Mouse (Mus musculus): ENCODE measurements at regions not wholly inside any gene's neighbourhood (a gene's known extent, or its start where the extent isn't known, plus 50 kb on each side); places are given as distances from the start of the nearest gene placed in this dataset.

- H3K79me2 ChIP-seq (ENCODE audit: inconsistent target): no peaks in the 10 kb centered on the region
- no peaks in the 10 kb centered on the region for H3K36me3 ChIP-seq (ENCODE audit: inconsistent target)
- no peak overlapping the region for H3K27ac ChIP-seq
- WGBS (ENCODE audit: missing documents): 84% methylated on average over 5 of the region's 5 CpGs
- no peak overlapping the region for H3K4me3 ChIP-seq (ENCODE audit: inconsistent target)
Observed at GRCm38 (mm10) chr4:124542696-124543095, 67.9 kb downstream of the 3100002H09Rik start.

DNA sequence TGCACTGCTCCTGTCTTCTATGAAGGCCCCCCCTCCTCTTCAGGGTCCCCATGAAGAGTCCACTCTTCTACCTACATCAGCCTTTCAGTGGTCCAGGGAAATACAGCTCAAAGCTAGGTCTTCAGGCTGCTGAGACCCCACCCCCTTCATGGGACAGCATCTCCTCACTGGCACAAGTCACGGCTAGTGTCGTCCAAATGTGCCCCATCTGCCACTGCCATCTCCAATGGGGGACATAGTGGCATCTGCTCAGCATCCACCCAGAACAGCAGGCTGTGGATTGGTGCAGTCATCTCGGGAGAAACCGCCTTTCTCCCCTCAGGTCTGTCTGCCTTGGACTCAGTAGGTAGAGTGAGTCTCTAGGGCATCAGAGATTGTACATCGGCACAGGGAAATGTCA lies 72.1 kb downstream of the 3100002H09Rik start:
- Histone ChIP-seq H3K36me3 (ENCODE audit: inconsistent target) (no peaks in the 10 kb centered on the region), H3K4me3 (ENCODE audit: inconsistent target) (no peak overlapping the region), H3K27ac (no peak overlapping the region), H3K79me2 (ENCODE audit: inconsistent target) (no peaks in the 10 kb centered on the region)
- WGBS (ENCODE audit: missing documents): 83% methylated on average over 5 of the region's 5 CpGs

- WGBS (ENCODE audit: missing documents): 83% methylated on average over 5 of the region's 5 CpGs
- Histone ChIP-seq H3K27ac (no peak overlapping the region), H3K36me3 (ENCODE audit: inconsistent target) (no peaks in the 10 kb centered on the region), H3K79me2 (ENCODE audit: inconsistent target) (no peaks in the 10 kb centered on the region), H3K4me3 (ENCODE audit: inconsistent target) (no peak overlapping the region)
Observed at GRCm38 (mm10) chr4:124537681-124538080, 72.9 kb downstream of the 3100002H09Rik start.

- Histone ChIP-seq H3K4me3 (ENCODE audit: inconsistent target) (no peak overlapping the region), H3K27ac (no peak overlapping the region), H3K36me3 (ENCODE audit: inconsistent target) (no peaks in the 10 kb centered on the region), H3K79me2 (ENCODE audit: inconsistent target) (no peaks in the 10 kb centered on the region)
- WGBS (ENCODE audit: missing documents): 75% methylated on average over 6 of the region's 6 CpGs
Observed at GRCm38 (mm10) chr4:124533614-124534013, 77.0 kb downstream of the 3100002H09Rik start.

DNA sequence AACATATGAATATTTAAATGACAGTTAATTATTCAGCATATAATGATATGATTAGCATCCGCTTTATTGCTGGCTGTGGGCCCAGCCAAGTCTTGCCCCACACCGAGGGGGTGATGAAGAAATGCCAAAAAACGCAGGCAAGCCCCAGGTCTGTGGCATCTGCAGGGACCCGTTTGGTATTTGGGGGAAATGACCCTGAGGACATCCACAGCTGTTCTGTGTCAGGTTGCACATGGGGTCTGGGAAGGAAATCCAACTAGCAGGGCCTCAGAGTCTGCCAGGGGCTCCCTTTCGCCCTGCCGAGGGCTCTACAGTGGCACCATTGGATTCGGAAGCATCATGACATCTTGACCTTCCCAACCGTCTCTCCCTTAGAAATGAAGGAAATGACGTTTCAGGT lies 80.0 kb downstream of the 3100002H09Rik start:
- Histone ChIP-seq H3K79me2 (ENCODE audit: inconsistent target) (no peaks in the 10 kb centered on the region), H3K27ac (no peak overlapping the region), H3K36me3 (ENCODE audit: inconsistent target) (no peaks in the 10 kb centered on the region), H3K4me3 (ENCODE audit: inconsistent target) (no peak overlapping the region)
- 87% methylated on average over 9 of the region's 9 CpGs for WGBS (ENCODE audit: missing documents)

GRCm38 (mm10) chr4:124526822-124527221 lies 83.8 kb downstream of the 3100002H09Rik start:
- Histone ChIP-seq H3K27ac (no peak overlapping the region), H3K4me3 (ENCODE audit: inconsistent target) (no peak overlapping the region), H3K36me3 (ENCODE audit: inconsistent target) (no peaks in the 10 kb centered on the region), H3K79me2 (ENCODE audit: inconsistent target) (no peaks in the 10 kb centered on the region)
- WGBS (ENCODE audit: missing documents): 62% methylated on average over 10 of the region's 10 CpGs

GRCm38 (mm10) chr4:124526362-124526761 lies 84.2 kb downstream of the 3100002H09Rik start:
- 78% methylated on average over 9 of the region's 9 CpGs for WGBS (ENCODE audit: missing documents)
- H3K36me3 ChIP-seq (ENCODE audit: inconsistent target): no peaks in the 10 kb centered on the region
- no peaks in the 10 kb centered on the region for H3K79me2 ChIP-seq (ENCODE audit: inconsistent target)

GRCm38 (mm10) chr4:124520309-124520708 lies 90.3 kb downstream of the 3100002H09Rik start:
- 79% methylated on average over 9 of the region's 9 CpGs for WGBS (ENCODE audit: missing documents)
- no peak overlapping the region for H3K4me3 ChIP-seq (ENCODE audit: inconsistent target)
- no peaks in the 10 kb centered on the region for H3K36me3 ChIP-seq (ENCODE audit: inconsistent target)
- no peaks in the 10 kb centered on the region for H3K79me2 ChIP-seq (ENCODE audit: inconsistent target)
- H3K27ac ChIP-seq: no peak overlapping the region

More at GRCm38 (mm10) chr4:124526362-124526761, 84.2 kb downstream of the 3100002H09Rik start:
- Histone ChIP-seq H3K27ac (no peak overlapping the region), H3K4me3 (ENCODE audit: inconsistent target) (no peak overlapping the region)

GRCm38 (mm10) chr4:124511761-124512160 lies 98.8 kb downstream of the 3100002H09Rik start:
- Histone ChIP-seq H3K4me3 (ENCODE audit: inconsistent target) (no peak overlapping the region), H3K36me3 (ENCODE audit: inconsistent target) (no peaks in the 10 kb centered on the region), H3K27ac (no peak overlapping the region), H3K79me2 (ENCODE audit: inconsistent target) (no peaks in the 10 kb centered on the region)
- 77% methylated on average over 16 of the region's 16 CpGs for WGBS (ENCODE audit: missing documents)

DNA sequence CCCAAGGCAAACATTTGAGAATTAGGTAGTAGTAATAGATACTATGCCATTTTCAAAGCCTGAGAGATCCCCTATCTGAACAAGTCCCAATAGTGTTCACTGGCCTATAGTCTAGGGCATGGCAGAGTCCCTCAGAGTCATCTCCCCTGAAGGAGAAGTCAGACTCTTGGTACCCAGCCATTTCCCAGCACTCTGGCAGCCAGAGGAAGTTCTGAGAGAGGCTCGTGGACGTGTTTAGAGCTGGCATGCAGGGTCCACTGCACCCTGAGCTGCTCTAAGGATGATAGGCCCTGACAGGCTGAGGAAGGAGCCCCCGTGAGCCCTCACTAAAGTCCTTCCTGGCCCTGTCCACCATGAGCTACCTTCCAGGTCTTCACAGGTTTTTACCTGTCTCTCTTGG lies 99.8 kb downstream of the 3100002H09Rik start:
- Histone ChIP-seq H3K27ac (no peak overlapping the region), H3K36me3 (ENCODE audit: inconsistent target) (no peaks in the 10 kb centered on the region), H3K4me3 (ENCODE audit: inconsistent target) (no peak overlapping the region), H3K79me2 (ENCODE audit: inconsistent target) (no peaks in the 10 kb centered on the region)
- WGBS (ENCODE audit: missing documents): 49% methylated on average over 3 of the region's 3 CpGs

DNA sequence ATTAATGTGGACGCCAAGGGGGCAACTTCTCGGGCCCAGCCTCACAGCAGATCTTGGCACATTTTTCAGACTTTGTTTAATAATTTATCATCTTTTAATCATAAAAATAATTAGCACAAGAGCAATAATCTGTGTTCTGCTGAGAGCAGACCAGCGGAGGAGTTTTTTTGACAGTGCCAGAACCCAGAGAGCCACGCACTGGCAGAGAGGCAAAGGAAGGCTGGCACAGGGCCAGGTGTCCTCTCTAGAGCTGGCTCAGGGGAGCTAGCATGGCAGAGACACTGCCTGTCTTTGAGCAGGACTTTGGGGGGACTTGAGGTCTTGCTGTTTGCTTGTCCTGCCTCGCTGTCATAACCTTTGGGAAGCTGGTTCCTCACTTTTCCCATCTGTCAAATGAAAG lies 100.9 kb downstream of the 3100002H09Rik start:
- Histone ChIP-seq H3K4me3 (ENCODE audit: inconsistent target) (no peak overlapping the region), H3K79me2 (ENCODE audit: inconsistent target) (no peaks in the 10 kb centered on the region), H3K27ac (no peak overlapping the region), H3K36me3 (ENCODE audit: inconsistent target) (no peaks in the 10 kb centered on the region)
- WGBS (ENCODE audit: missing documents): 78% methylated on average over 5 of the region's 5 CpGs

- WGBS (ENCODE audit: missing documents): 59% methylated on average over 10 of the region's 10 CpGs
- Histone ChIP-seq H3K27ac (no peak overlapping the region), H3K79me2 (ENCODE audit: inconsistent target) (no peaks in the 10 kb centered on the region)
Observed at GRCm38 (mm10) chr4:124506083-124506647, 104.4 kb downstream of the 3100002H09Rik start.

DNA sequence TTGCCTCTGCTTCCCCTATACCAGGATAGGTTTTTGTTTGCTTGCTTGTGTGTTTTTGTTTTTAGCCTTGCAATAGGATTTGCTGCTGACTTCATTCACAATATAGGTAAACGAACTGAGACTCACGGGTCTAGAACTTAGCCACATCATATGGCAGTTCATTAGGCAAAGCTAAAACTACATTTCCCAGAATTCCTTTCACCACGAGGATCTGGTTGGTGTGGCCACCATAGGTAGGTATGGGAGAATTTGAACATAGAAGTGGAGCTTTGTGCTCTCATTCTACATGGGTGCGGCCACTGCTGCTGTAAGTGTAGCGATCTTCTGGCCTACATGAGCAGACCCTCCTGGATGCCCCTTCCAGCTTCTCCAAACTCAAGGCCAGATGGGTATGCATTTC lies 108.8 kb downstream of the 3100002H09Rik start:
- no peak overlapping the region for H3K27ac ChIP-seq
- 76% methylated on average over 5 of the region's 5 CpGs for WGBS (ENCODE audit: missing documents)

More at GRCm38 (mm10) chr4:124506083-124506647, 104.4 kb downstream of the 3100002H09Rik start:
- H3K36me3 ChIP-seq (ENCODE audit: inconsistent target): no peaks in the 10 kb centered on the region
- no peak overlapping the region for H3K4me3 ChIP-seq (ENCODE audit: inconsistent target)

DNA sequence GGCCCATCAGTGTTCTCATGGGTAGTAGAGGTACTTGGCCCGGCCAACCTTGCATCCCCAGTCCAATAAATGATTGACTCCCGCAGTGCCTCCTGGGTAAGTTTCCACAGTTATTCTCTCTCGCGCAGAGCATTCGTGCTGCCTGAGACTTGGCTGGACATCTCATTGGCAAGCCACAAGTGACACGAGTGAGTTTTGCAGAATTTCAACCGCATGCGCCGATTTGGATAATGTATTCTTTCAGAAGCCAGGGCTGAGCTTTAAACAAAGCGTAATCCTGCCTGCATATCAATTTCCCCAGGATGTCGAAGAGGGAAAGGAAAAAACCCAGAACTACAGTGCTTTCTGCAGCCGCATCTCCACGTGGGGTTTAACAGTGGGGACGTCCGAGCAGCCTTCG lies 112.6 kb downstream of the 3100002H09Rik start:
- Histone ChIP-seq H3K4me3 (ENCODE audit: inconsistent target) (no peak overlapping the region), H3K27ac (no peak overlapping the region), H3K79me2 (ENCODE audit: inconsistent target) (no peaks in the 10 kb centered on the region), H3K36me3 (ENCODE audit: inconsistent target) (no peaks in the 10 kb centered on the region)
- WGBS (ENCODE audit: missing documents): 75% methylated on average over 16 of the region's 16 CpGs

More for the DNA sequence above, 108.8 kb downstream of the 3100002H09Rik start:
- H3K4me3 ChIP-seq (ENCODE audit: inconsistent target): no peak overlapping the region
- H3K79me2 ChIP-seq (ENCODE audit: inconsistent target): no peaks in the 10 kb centered on the region
- no peaks in the 10 kb centered on the region for H3K36me3 ChIP-seq (ENCODE audit: inconsistent target)

GRCm38 (mm10) chr4:124485941-124486581 lies 124.5 kb downstream of the 3100002H09Rik start:
- Histone ChIP-seq H3K79me2 (ENCODE audit: inconsistent target) (no peaks in the 10 kb centered on the region), H3K4me3 (ENCODE audit: inconsistent target) (no peak overlapping the region), H3K36me3 (ENCODE audit: inconsistent target) (no peaks in the 10 kb centered on the region), H3K27ac (no peak overlapping the region)
- WGBS (ENCODE audit: missing documents): 14% methylated on average over 12 of the region's 12 CpGs

Data from macrophage (primary cell).